Mouse (Mus musculus): ENCODE measurements around the gene Plekhh3. TPM values are rescaled to one million over a fixed set of nuclear protein-coding genes. Genes with fewer than 3 reads are reported as not detected.

Gene Plekhh3
- total and polyA plus RNA-seq, 2 experiments from 2014 or later = 5.3 to 10.2 TPM

DNA sequence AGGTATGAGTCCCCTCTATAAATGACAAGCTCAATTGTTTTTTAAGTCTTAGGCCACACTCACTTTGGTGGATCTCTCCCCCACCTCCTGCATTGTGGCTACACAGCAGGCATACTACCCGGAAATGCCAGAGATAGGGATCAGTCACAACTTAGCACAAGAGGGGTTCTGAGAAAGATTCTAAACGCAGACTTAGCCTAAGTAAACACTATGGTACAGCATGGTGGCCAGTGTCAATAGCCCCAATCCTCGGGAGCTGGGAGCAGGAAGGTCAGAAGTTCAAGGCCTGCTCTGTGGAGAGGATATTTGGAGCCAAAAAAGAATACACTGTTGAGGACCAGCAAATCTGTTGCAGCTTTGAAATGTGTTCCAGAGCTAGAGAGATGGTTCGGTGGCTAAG is 53.0 kb downstream of the Plekhh3 start:
- Histone ChIP-seq H3K9me3 (ENCODE audit: low read length) (no peaks in the 10 kb centered on the region), H3K27ac (ENCODE audit: low read depth, low read length) (no peak overlapping the region), H3K4me3 (ENCODE audit: low read depth, low read length) (no peak overlapping the region), H3K4me2 (ENCODE audit: low read depth) (peak overlapping the region; percentile 87), H3K9ac (peak overlapping the region; percentile 94; the same call in 1 of the 2 replicates), H3K27me3 (ENCODE audit: insufficient read depth, low read length) (no peaks in the 10 kb centered on the region), H3K4me1 (ENCODE audit: insufficient read depth) (peaks cover 17% of the 10 kb centered on the region), H3K36me3 (ENCODE audit: insufficient read depth) (peaks cover 8% of the 10 kb centered on the region; the same call in 1 of the 2 replicates)
- ATAC-seq (no peak), DNase-seq (no peak)
- no peak for TF ChIP-seq CTCF (IDR thresholded peaks at IDR 0.05; ENCODE audit: low read depth)
- WGBS = 54% methylated on average over 4 of the region's 4 CpGs

DNA sequence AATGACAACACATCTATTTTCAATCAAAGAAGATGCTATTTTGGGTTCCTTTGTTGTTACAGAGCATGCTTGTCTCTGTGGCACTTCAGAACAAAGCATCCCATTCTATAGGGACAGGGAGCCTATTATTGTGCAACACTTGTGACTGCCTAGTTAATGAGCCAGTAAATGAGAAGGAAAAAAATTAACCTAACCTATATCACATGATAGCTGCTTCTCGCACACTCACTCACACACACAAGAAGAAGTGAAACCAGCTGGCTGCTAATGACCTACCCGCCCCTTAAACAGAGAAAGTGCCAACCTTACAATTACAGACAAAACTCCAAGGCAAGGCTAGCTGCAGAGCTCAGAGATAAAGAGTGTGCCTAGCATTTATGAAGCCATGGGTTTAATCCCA is 55.6 kb downstream of the Plekhh3 start:
- Histone ChIP-seq H3K9ac (no peak overlapping the region), H3K4me3 (ENCODE audit: low read depth, low read length) (no peak overlapping the region), H3K36me3 (ENCODE audit: insufficient read depth) (no peaks in the 10 kb centered on the region), H3K9me3 (ENCODE audit: low read length) (no peaks in the 10 kb centered on the region), H3K27me3 (ENCODE audit: insufficient read depth, low read length) (no peaks in the 10 kb centered on the region), H3K4me2 (ENCODE audit: low read depth) (no peak overlapping the region), H3K4me1 (ENCODE audit: insufficient read depth) (peaks cover 10% of the 10 kb centered on the region), H3K27ac (ENCODE audit: low read depth, low read length) (no peak overlapping the region)
- DNase-seq (no peak), ATAC-seq (no peak)
- no peak for TF ChIP-seq CTCF (IDR thresholded peaks at IDR 0.05; ENCODE audit: low read depth)
- 27% methylated on average over 2 of the region's 2 CpGs for WGBS

Small RNA genes within 50 kb of the gene (microRNA-seq; reads per million reads assigned to microRNA genes)
- 0 reads per million in 2 experiments for gene Gm27626

Other genes with a start within 250 kb of the Plekhh3 start
- gene Stat3, start 231.8 kb downstream of the Plekhh3 start, total RNA-seq (2014; rRNA removed) = 29.4 and 42.5 TPM in 2 replicates
- 20.5 and 31.2 TPM in 2 replicates for gene Stat3, start 231.8 kb downstream of the Plekhh3 start, polyA plus RNA-seq (2015; fragmentation: Nextera tagmentation; extraction: Ambion mirVana)
- 14.8 and 22.7 TPM in 2 replicates for gene Cavin1, start 200.5 kb downstream of the Plekhh3 start, total RNA-seq (2014; rRNA removed)
- 36.7 and 38.3 TPM in 2 replicates for gene Cavin1, start 200.5 kb downstream of the Plekhh3 start, polyA plus RNA-seq (2015; fragmentation: Nextera tagmentation; extraction: Ambion mirVana)
- 132 and 179 TPM in 2 replicates for gene Atp6v0a1, start 161.9 kb downstream of the Plekhh3 start, total RNA-seq (2014; rRNA removed)
- gene Atp6v0a1, start 161.9 kb downstream of the Plekhh3 start, polyA plus RNA-seq (2015; fragmentation: Nextera tagmentation; extraction: Ambion mirVana) = 121 and 162 TPM in 2 replicates
- 11.3 and 14.9 TPM in 2 replicates for gene Naglu, start 101.3 kb downstream of the Plekhh3 start, total RNA-seq (2014; rRNA removed)
- gene Naglu, start 101.3 kb downstream of the Plekhh3 start, polyA plus RNA-seq (2015; fragmentation: Nextera tagmentation; extraction: Ambion mirVana) = 11.6 and 12.6 TPM in 2 replicates
- 0.23 and 0.71 TPM in 2 replicates for gene Hsd17b1, start 92.9 kb downstream of the Plekhh3 start, total RNA-seq (2014; rRNA removed)
- not detected in 2 replicates for gene Hsd17b1, start 92.9 kb downstream of the Plekhh3 start, polyA plus RNA-seq (2015; fragmentation: Nextera tagmentation; extraction: Ambion mirVana)
- 39.3 and 40.7 TPM in 2 replicates for gene Coasy, start 88.8 kb downstream of the Plekhh3 start, total RNA-seq (2014; rRNA removed)
- gene Coasy, start 88.8 kb downstream of the Plekhh3 start, polyA plus RNA-seq (2015; fragmentation: Nextera tagmentation; extraction: Ambion mirVana) = 39.8 and 40.2 TPM in 2 replicates
- gene Mlx, start 84.1 kb downstream of the Plekhh3 start, total RNA-seq (2014; rRNA removed) = 68.0 and 76.5 TPM in 2 replicates
- gene Mlx, start 84.1 kb downstream of the Plekhh3 start, polyA plus RNA-seq (2015; fragmentation: Nextera tagmentation; extraction: Ambion mirVana) = 78.0 and 82.4 TPM in 2 replicates
- 9.5 and 13.8 TPM in 2 replicates for gene Psmc3ip, start 75.9 kb downstream of the Plekhh3 start, total RNA-seq (2014; rRNA removed)
- gene Psmc3ip, start 75.9 kb downstream of the Plekhh3 start, polyA plus RNA-seq (2015; fragmentation: Nextera tagmentation; extraction: Ambion mirVana) = 19.2 and 25.7 TPM in 2 replicates
- 53.3 and 59.0 TPM in 2 replicates for gene Retreg3, start 51.5 kb downstream of the Plekhh3 start, total RNA-seq (2014; rRNA removed)
- 21.0 and 23.2 TPM in 2 replicates for gene Retreg3, start 51.5 kb downstream of the Plekhh3 start, polyA plus RNA-seq (2015; fragmentation: Nextera tagmentation; extraction: Ambion mirVana)
- 35.6 and 43.1 TPM in 2 replicates for gene Tubg1, start 51.4 kb downstream of the Plekhh3 start, total RNA-seq (2014; rRNA removed)
- 64.8 and 66.6 TPM in 2 replicates for gene Tubg1, start 51.4 kb downstream of the Plekhh3 start, polyA plus RNA-seq (2015; fragmentation: Nextera tagmentation; extraction: Ambion mirVana)
- 23.2 and 28.6 TPM in 2 replicates for gene Tubg2, start 15.4 kb downstream of the Plekhh3 start, total RNA-seq (2014; rRNA removed)
- 59.9 and 69.7 TPM in 2 replicates for gene Tubg2, start 15.4 kb downstream of the Plekhh3 start, polyA plus RNA-seq (2015; fragmentation: Nextera tagmentation; extraction: Ambion mirVana)
- 3.0 and 3.5 TPM in 2 replicates for gene Cntnap1, start 828 bp downstream of the Plekhh3 start, total RNA-seq (2014; rRNA removed)
- gene Cntnap1, start 828 bp downstream of the Plekhh3 start, polyA plus RNA-seq (2015; fragmentation: Nextera tagmentation; extraction: Ambion mirVana) = 0.35 and 1.1 TPM in 2 replicates
- gene Ccr10, start 4.1 kb upstream of the Plekhh3 start, total RNA-seq (2014; rRNA removed) = 0.23 and 0.52 TPM in 2 replicates
- 0.15 and 0.24 TPM in 2 replicates for gene Ccr10, start 4.1 kb upstream of the Plekhh3 start, polyA plus RNA-seq (2015; fragmentation: Nextera tagmentation; extraction: Ambion mirVana)
- gene Ezh1, start 55.1 kb upstream of the Plekhh3 start, total RNA-seq (2014; rRNA removed) = 25.6 and 27.7 TPM in 2 replicates
- 18.8 and 22.5 TPM in 2 replicates for gene Ezh1, start 55.1 kb upstream of the Plekhh3 start, polyA plus RNA-seq (2015; fragmentation: Nextera tagmentation; extraction: Ambion mirVana)
- gene Ramp2, start 74.7 kb upstream of the Plekhh3 start, total RNA-seq (2014; rRNA removed) = 42.9 and 46.0 TPM in 2 replicates
- 93.4 and 102 TPM in 2 replicates for gene Ramp2, start 74.7 kb upstream of the Plekhh3 start, polyA plus RNA-seq (2015; fragmentation: Nextera tagmentation; extraction: Ambion mirVana)
- gene Vps25, start 82.4 kb upstream of the Plekhh3 start, total RNA-seq (2014; rRNA removed) = 71.7 and 75.8 TPM in 2 replicates
- gene Vps25, start 82.4 kb upstream of the Plekhh3 start, polyA plus RNA-seq (2015; fragmentation: Nextera tagmentation; extraction: Ambion mirVana) = 135 and 138 TPM in 2 replicates
- gene Wnk4, start 89.2 kb upstream of the Plekhh3 start, total RNA-seq (2014; rRNA removed) = 3.2 and 5.4 TPM in 2 replicates
- gene Wnk4, start 89.2 kb upstream of the Plekhh3 start, polyA plus RNA-seq (2015; fragmentation: Nextera tagmentation; extraction: Ambion mirVana) = 7.8 and 9.1 TPM in 2 replicates
- gene Cntd1, start 107.7 kb upstream of the Plekhh3 start, total RNA-seq (2014; rRNA removed) = 0.10 and 0.15 TPM in 2 replicates
- 0.36 and 0.61 TPM in 2 replicates for gene Cntd1, start 107.7 kb upstream of the Plekhh3 start, polyA plus RNA-seq (2015; fragmentation: Nextera tagmentation; extraction: Ambion mirVana)
- gene Coa3, start 107.8 kb upstream of the Plekhh3 start, total RNA-seq (2014; rRNA removed) = 110 and 140 TPM in 2 replicates
- 208 and 233 TPM in 2 replicates for gene Coa3, start 107.8 kb upstream of the Plekhh3 start, polyA plus RNA-seq (2015; fragmentation: Nextera tagmentation; extraction: Ambion mirVana)
- 107 and 177 TPM in 2 replicates for gene Becn1, start 130.9 kb upstream of the Plekhh3 start, total RNA-seq (2014; rRNA removed)
- gene Becn1, start 130.9 kb upstream of the Plekhh3 start, polyA plus RNA-seq (2015; fragmentation: Nextera tagmentation; extraction: Ambion mirVana) = 133 and 145 TPM in 2 replicates
- 70.7 and 80.9 TPM in 2 replicates for gene Psme3, start 144.9 kb upstream of the Plekhh3 start, total RNA-seq (2014; rRNA removed)
- gene Psme3, start 144.9 kb upstream of the Plekhh3 start, polyA plus RNA-seq (2015; fragmentation: Nextera tagmentation; extraction: Ambion mirVana) = 78.2 and 88.0 TPM in 2 replicates
- gene Aoc2, start 153.7 kb upstream of the Plekhh3 start, total RNA-seq (2014; rRNA removed) = 2.7 and 4.4 TPM in 2 replicates
- 0.42 and 0.87 TPM in 2 replicates for gene Aoc2, start 153.7 kb upstream of the Plekhh3 start, polyA plus RNA-seq (2015; fragmentation: Nextera tagmentation; extraction: Ambion mirVana)
- 0.31 and 0.43 TPM in 2 replicates for gene Aoc3, start 159.3 kb upstream of the Plekhh3 start, total RNA-seq (2014; rRNA removed)
- 0.05 and 0.08 TPM in 2 replicates for gene Aoc3, start 159.3 kb upstream of the Plekhh3 start, polyA plus RNA-seq (2015; fragmentation: Nextera tagmentation; extraction: Ambion mirVana)
- not detected in 2 replicates for gene G6pc, start 196.2 kb upstream of the Plekhh3 start, total RNA-seq (2014; rRNA removed)
- not detected in 2 replicates for gene G6pc, start 196.2 kb upstream of the Plekhh3 start, polyA plus RNA-seq (2015; fragmentation: Nextera tagmentation; extraction: Ambion mirVana)
- 87.8 and 89.8 TPM in 2 replicates for gene Aarsd1, start 246.3 kb upstream of the Plekhh3 start, total RNA-seq (2014; rRNA removed)
- 90.9 and 101 TPM in 2 replicates for gene Aarsd1, start 246.3 kb upstream of the Plekhh3 start, polyA plus RNA-seq (2015; fragmentation: Nextera tagmentation; extraction: Ambion mirVana)